In genomic region chr11:18670967-18671366, GRCm38 (mm10) we compare ENCODE assay signal across 22 mouse cellular contexts.
DNase-seq lines count a peak whose midpoint lies in the region; ATAC-seq and TF ChIP-seq lines count a peak whose summit lies in the region.
"Had no signal": no experiment of that assay in that cellular context is flagged by ENCODE, and none has a peak within 500 bp of the region (broad histone marks: within the 10 kb centered on the region; RNA-seq: fewer than 3 reads in every experiment).

No protein-coding gene starts in this region.

- H3K9ac ChIP-seq in kidney, postnatal 0 days (ENCODE audit: low read depth, low read length), result no peak overlapping the region
- H3K9ac ChIP-seq: embryonic facial prominence, embryonic 15.5 days; hindbrain, embryonic 13.5 days; liver, embryonic 14.5 days; lung, embryonic 15.5 days had no signal

- H3K27ac ChIP-seq in kidney, postnatal 0 days, result no peak overlapping the region
- H3K27ac ChIP-seq: embryonic facial prominence, embryonic 15.5 days; hindbrain, embryonic 13.5 days; liver, embryonic 14.5 days; lung, embryonic 15.5 days; macrophage; midbrain, embryonic 10.5 days had no signal

- H3K27me3 ChIP-seq in kidney, postnatal 0 days (ENCODE audit: insufficient read depth, low read length), result no peaks in the 10 kb centered on the region
- H3K27me3 ChIP-seq: CH12.LX; embryonic facial prominence, embryonic 15.5 days; hindbrain, embryonic 13.5 days; lung, embryonic 15.5 days had no signal

- 88% methylated on average over 2 of the region's 2 CpGs for WGBS in kidney, postnatal 0 days

- peak; percentile 32 to 34 for DNase-seq in cerebellum, postnatal 10 days
- DNase-seq in cerebellum, postnatal 25 days, result no peak
- DNase-seq in kidney, postnatal 0 days (ENCODE audit: low spot score), result peak; percentile 57
- no peak for DNase-seq in kidney, postnatal 36 days
- peak; percentile 44 to 83 for DNase-seq in layer of hippocampus, adult 18-20 months (ENCODE audit: low spot score in 2 of 2)
- DNase-seq in layer of hippocampus, postnatal 36 days, result peak; percentile 7 to 39
- DNase-seq in lung, postnatal 10 days, result no peak
- DNase-seq: adrenal gland, postnatal 14 days; heart, postnatal 10 days; kidney, adult 9 months; retina, postnatal 1 day; thymus, adult 2 months had no signal

- H3K9me3 ChIP-seq in kidney, postnatal 0 days (replicated peaks; ENCODE audit: low read length), result no peaks in the 10 kb centered on the region
- H3K9me3 ChIP-seq: embryonic facial prominence, embryonic 15.5 days; hindbrain, embryonic 13.5 days; lung, embryonic 15.5 days; midbrain, embryonic 10.5 days had no signal

- H3K36me3 ChIP-seq in kidney, postnatal 0 days (ENCODE audit: insufficient read depth, low read length), result no peaks in the 10 kb centered on the region
- H3K36me3 ChIP-seq: embryonic facial prominence, embryonic 15.5 days; hindbrain, embryonic 13.5 days; lung, embryonic 15.5 days; midbrain, embryonic 10.5 days had no signal

- ATAC-seq in kidney, postnatal 0 days (replicated peaks; ENCODE audit: low FRiP score, low read depth), result no peak
- ATAC-seq in CD4-positive, CD25-positive, alpha-beta regulatory T cell, adult 4 months, result no peak
- ATAC-seq: inflammation-experienced regulatory T-cells, adult 6 months had no signal

- H3K4me3 ChIP-seq in kidney, postnatal 0 days (replicated peaks; ENCODE audit: low read depth, low read length), result no peak overlapping the region
- H3K4me3 ChIP-seq: embryonic facial prominence, embryonic 15.5 days; hindbrain, embryonic 13.5 days; lung, embryonic 15.5 days; midbrain, embryonic 10.5 days had no signal

- H3K4me1 ChIP-seq in kidney, postnatal 0 days (replicated peaks; ENCODE audit: insufficient read depth, low read length), result no peaks in the 10 kb centered on the region
- H3K4me1 ChIP-seq: embryonic facial prominence, embryonic 15.5 days; hindbrain, embryonic 13.5 days; lung, embryonic 15.5 days; midbrain, embryonic 10.5 days had no signal

- TF ChIP-seq CTCF in kidney, postnatal 0 days (IDR thresholded peaks at IDR 0.05; ENCODE audit: low read depth), result no peak

- H3K4me2 ChIP-seq in kidney, postnatal 0 days (ENCODE audit: low read length), result no peak overlapping the region
- H3K4me2 ChIP-seq: embryonic facial prominence, embryonic 15.5 days; heart, embryonic 11.5 days; hindbrain, embryonic 13.5 days; lung, embryonic 15.5 days had no signal

Comparison
In these comparisons a context has a peak if more than half of its experiments do, and no peak if none do; other contexts are left out.
1. DNase-seq: peak in cerebellum, postnatal 10 days (2 of 2), kidney, postnatal 0 days (single experiment), layer of hippocampus, adult 18-20 months (2 of 2) and layer of hippocampus, postnatal 36 days (2 of 2); none in cerebellum, postnatal 25 days (0 of 2), kidney, postnatal 36 days (0 of 2) and lung, postnatal 10 days (single experiment).